Mouse (Mus musculus): ENCODE results near the gene Zc3h12d. TPM values are rescaled to one million over a fixed set of nuclear protein-coding genes. Genes with fewer than 3 reads are reported as not detected.

Gene Zc3h12d
- polyA plus RNA-seq (2014; fragmentation: Nextera tagmentation; extraction: Ambion mirVana): 0.14 and 0.18 TPM in 2 replicates

GRCm38 (mm10) chr10:7832171-7832676 lies at the start of gene Zc3h12d:
TSS of gene Zc3h12d (plus strand) at chr10:7832470.
- peak; percentile 32; the same call in 1 of the 2 replicates for ATAC-seq (ENCODE audit: insufficient number of reproducible peaks, insufficient read depth, low FRiP score, low read depth)
- peak within 1 kb of the TSS; percentile 69 for H3K9ac ChIP-seq (ENCODE audit: low read length)
- H3K27me3 ChIP-seq (ENCODE audit: control insufficient read depth, insufficient read depth, low read length): 0 out of 2 replicates have a peak, but pooled peaks cover 3% of the 10 kb centered on the region
- 3% methylated on average over 15 of the region's 15 CpGs for WGBS
- no peaks in the 10 kb centered on the region for H3K36me3 ChIP-seq (ENCODE audit: control insufficient read depth, insufficient read depth, low read length)
- H3K4me3 ChIP-seq (ENCODE audit: control insufficient read depth in 1 of 2, insufficient read depth in 1 of 2, low read depth in 1 of 2, low read length in 2 of 2): peak within 1 kb of the TSS; percentile 30 to 32
- no peaks in the 10 kb centered on the region for H3K9me3 ChIP-seq (ENCODE audit: control insufficient read depth, low read length)
- peak within 1 kb of the TSS; percentile 74 for H3K4me2 ChIP-seq (ENCODE audit: low read length)
- H3K27ac ChIP-seq (replicated peaks in 1 of 2; ENCODE audit: control insufficient read depth in 1 of 2, insufficient read depth in 1 of 2, low read depth in 2 of 2, low read length in 2 of 2): no peak within 1 kb of the TSS
- H3K4me1 ChIP-seq (ENCODE audit: control insufficient read depth in 2 of 2, insufficient read depth in 2 of 2, low read length in 2 of 2): peaks cover 9 to 13% of the 10 kb centered on the region in 2 experiments; a peak in 3 of 4 replicates

GRCm38 (mm10) chr10:7787319-7787718 lies 45.0 kb upstream of the Zc3h12d start:
- no peak overlapping the region for H3K4me3 ChIP-seq (ENCODE audit: control insufficient read depth in 1 of 2, insufficient read depth in 1 of 2, low read depth in 1 of 2, low read length in 2 of 2)
- H3K9ac ChIP-seq (ENCODE audit: low read length): no peak overlapping the region
- peaks cover 15% of the 10 kb centered on the region for H3K36me3 ChIP-seq (ENCODE audit: control insufficient read depth, insufficient read depth, low read length)
- H3K27me3 ChIP-seq (ENCODE audit: control insufficient read depth, insufficient read depth, low read length): no peaks in the 10 kb centered on the region
- peaks cover 0 to 7% of the 10 kb centered on the region in 2 experiments; a peak in 1 of 4 replicates for H3K4me1 ChIP-seq (ENCODE audit: control insufficient read depth in 2 of 2, insufficient read depth in 2 of 2, low read length in 2 of 2)
- no peak overlapping the region for H3K27ac ChIP-seq (replicated peaks in 1 of 2; ENCODE audit: control insufficient read depth in 1 of 2, insufficient read depth in 1 of 2, low read depth in 2 of 2, low read length in 2 of 2)
- no peak overlapping the region for H3K4me2 ChIP-seq (ENCODE audit: low read length)
- WGBS: 47% methylated on average over 2 of the region's 2 CpGs
- H3K9me3 ChIP-seq (ENCODE audit: control insufficient read depth, low read length): no peaks in the 10 kb centered on the region
- no peak for ATAC-seq (ENCODE audit: insufficient number of reproducible peaks, insufficient read depth, low FRiP score, low read depth)

GRCm38 (mm10) chr10:7792254-7792750 lies 40.0 kb upstream of the Zc3h12d start:
- WGBS: under 1% methylated on average over 10 of the region's 10 CpGs
- Histone ChIP-seq H3K4me2 (ENCODE audit: low read length) (peak overlapping the region; percentile 71), H3K9ac (ENCODE audit: low read length) (peak overlapping the region; percentile 93), H3K9me3 (ENCODE audit: control insufficient read depth, low read length) (no peaks in the 10 kb centered on the region), H3K27ac (replicated peaks in 1 of 2; ENCODE audit: control insufficient read depth in 1 of 2, insufficient read depth in 1 of 2, low read depth in 2 of 2, low read length in 2 of 2) (peak overlapping the region; percentile 66 to 73), H3K36me3 (ENCODE audit: control insufficient read depth, insufficient read depth, low read length) (peaks cover 34% of the 10 kb centered on the region), H3K4me3 (ENCODE audit: control insufficient read depth in 1 of 2, insufficient read depth in 1 of 2, low read depth in 1 of 2, low read length in 2 of 2) (peak overlapping the region; percentile 98 to 99), H3K27me3 (ENCODE audit: control insufficient read depth, insufficient read depth, low read length) (no peaks in the 10 kb centered on the region), H3K4me1 (ENCODE audit: control insufficient read depth in 2 of 2, insufficient read depth in 2 of 2, low read length in 2 of 2) (peaks cover 3 to 18% of the 10 kb centered on the region in 2 experiments)
- no peak for ATAC-seq (ENCODE audit: insufficient number of reproducible peaks, insufficient read depth, low FRiP score, low read depth)

- peak; percentile 88 for ATAC-seq (ENCODE audit: insufficient number of reproducible peaks, insufficient read depth, low FRiP score, low read depth)
- Histone ChIP-seq H3K36me3 (ENCODE audit: control insufficient read depth, insufficient read depth, low read length) (peaks cover 39% of the 10 kb centered on the region), H3K27ac (replicated peaks in 1 of 2; ENCODE audit: control insufficient read depth in 1 of 2, insufficient read depth in 1 of 2, low read depth in 2 of 2, low read length in 2 of 2) (peak within 1 kb of the TSS; percentile 66 to 73), H3K27me3 (ENCODE audit: control insufficient read depth, insufficient read depth, low read length) (no peaks in the 10 kb centered on the region), H3K4me2 (ENCODE audit: low read length) (peak within 1 kb of the TSS; percentile 95), H3K4me3 (ENCODE audit: control insufficient read depth in 1 of 2, insufficient read depth in 1 of 2, low read depth in 1 of 2, low read length in 2 of 2) (peak within 1 kb of the TSS; percentile 98 to 99), H3K4me1 (ENCODE audit: control insufficient read depth in 2 of 2, insufficient read depth in 2 of 2, low read length in 2 of 2) (peaks cover 3 to 18% of the 10 kb centered on the region in 2 experiments), H3K9me3 (ENCODE audit: control insufficient read depth, low read length) (no peaks in the 10 kb centered on the region), H3K9ac (ENCODE audit: low read length) (peak within 1 kb of the TSS; percentile 93)
- WGBS: under 1% methylated on average over 52 of the region's 52 CpGs
Measured at GRCm38 (mm10) chr10:7792751-7793385, 39.4 kb upstream of the Zc3h12d start, which contains the start of the genes Ginm1 and Ppil4. TSS of gene Ginm1 (minus strand) at chr10:7792824. TSS of gene Ppil4 (plus strand) at chr10:7792891.

- ATAC-seq (ENCODE audit: insufficient number of reproducible peaks, insufficient read depth, low FRiP score, low read depth): no peak
- WGBS: 66% methylated on average over 3 of the region's 3 CpGs
Measured at GRCm38 (mm10) chr10:7801258-7801657, 31.0 kb upstream of the Zc3h12d start.

GRCm38 (mm10) chr10:7802519-7803140 lies 29.6 kb upstream of the Zc3h12d start:
- no peak for ATAC-seq (ENCODE audit: insufficient number of reproducible peaks, insufficient read depth, low FRiP score, low read depth)
- 90% methylated on average over 2 of the region's 2 CpGs for WGBS
- Histone ChIP-seq H3K36me3 (ENCODE audit: control insufficient read depth, insufficient read depth, low read length) (peaks cover 92% of the 10 kb centered on the region), H3K4me3 (ENCODE audit: control insufficient read depth in 1 of 2, insufficient read depth in 1 of 2, low read depth in 1 of 2, low read length in 2 of 2) (no peak overlapping the region), H3K4me2 (ENCODE audit: low read length) (no peak overlapping the region), H3K4me1 (ENCODE audit: control insufficient read depth in 2 of 2, insufficient read depth in 2 of 2, low read length in 2 of 2) (no peaks in the 10 kb centered on the region), H3K9me3 (ENCODE audit: control insufficient read depth, low read length) (no peaks in the 10 kb centered on the region), H3K27ac (replicated peaks in 1 of 2; ENCODE audit: control insufficient read depth in 1 of 2, insufficient read depth in 1 of 2, low read depth in 2 of 2, low read length in 2 of 2) (no peak overlapping the region), H3K27me3 (ENCODE audit: control insufficient read depth, insufficient read depth, low read length) (no peaks in the 10 kb centered on the region), H3K9ac (ENCODE audit: low read length) (no peak overlapping the region)

More at GRCm38 (mm10) chr10:7801258-7801657, 31.0 kb upstream of the Zc3h12d start:
- no peaks in the 10 kb centered on the region for H3K4me1 ChIP-seq (ENCODE audit: control insufficient read depth in 2 of 2, insufficient read depth in 2 of 2, low read length in 2 of 2)
- H3K4me3 ChIP-seq (ENCODE audit: control insufficient read depth in 1 of 2, insufficient read depth in 1 of 2, low read depth in 1 of 2, low read length in 2 of 2): no peak overlapping the region
- no peak overlapping the region for H3K4me2 ChIP-seq (ENCODE audit: low read length)
- no peaks in the 10 kb centered on the region for H3K27me3 ChIP-seq (ENCODE audit: control insufficient read depth, insufficient read depth, low read length)
- H3K36me3 ChIP-seq (ENCODE audit: control insufficient read depth, insufficient read depth, low read length): peaks cover 93% of the 10 kb centered on the region
- no peak overlapping the region for H3K9ac ChIP-seq (ENCODE audit: low read length)
- H3K9me3 ChIP-seq (ENCODE audit: control insufficient read depth, low read length): no peaks in the 10 kb centered on the region
- H3K27ac ChIP-seq (replicated peaks in 1 of 2; ENCODE audit: control insufficient read depth in 1 of 2, insufficient read depth in 1 of 2, low read depth in 2 of 2, low read length in 2 of 2): no peak overlapping the region

GRCm38 (mm10) chr10:7809937-7810336 lies 22.3 kb upstream of the Zc3h12d start:
- WGBS: 37% methylated on average over 2 of the region's 2 CpGs
- ATAC-seq (ENCODE audit: insufficient number of reproducible peaks, insufficient read depth, low FRiP score, low read depth): no peak
- Histone ChIP-seq H3K4me1 (ENCODE audit: control insufficient read depth in 2 of 2, insufficient read depth in 2 of 2, low read length in 2 of 2) (no peaks in the 10 kb centered on the region), H3K9me3 (ENCODE audit: control insufficient read depth, low read length) (no peaks in the 10 kb centered on the region), H3K4me2 (ENCODE audit: low read length) (no peak overlapping the region), H3K27me3 (ENCODE audit: control insufficient read depth, insufficient read depth, low read length) (no peaks in the 10 kb centered on the region), H3K36me3 (ENCODE audit: control insufficient read depth, insufficient read depth, low read length) (peaks cover 87% of the 10 kb centered on the region), H3K9ac (ENCODE audit: low read length) (no peak overlapping the region), H3K27ac (replicated peaks in 1 of 2; ENCODE audit: control insufficient read depth in 1 of 2, insufficient read depth in 1 of 2, low read depth in 2 of 2, low read length in 2 of 2) (no peak overlapping the region), H3K4me3 (ENCODE audit: control insufficient read depth in 1 of 2, insufficient read depth in 1 of 2, low read depth in 1 of 2, low read length in 2 of 2) (no peak overlapping the region)
